Mouse (Mus musculus) adrenal gland, postnatal 14 days (tissue): ENCODE results near the gene CN725425. TPM values are rescaled to one million over a fixed set of nuclear protein-coding genes. Genes with fewer than 3 reads are reported as not detected.
A peak's percentile ranks its signal among the peaks of the same experiment; 100 is the strongest.

Experiments used
- DNase-seq: peaks from one replicate; pipeline ENCODE4 v3.0.0; 2021; ENCODE audit warnings: mixed read lengths
- long read RNA-seq, 2 experiments: library from polyadenylated mRNA; stranded (forward); transcript quantifications; one replicate each; pipeline ENCODE4 v2.0.0; 2021
- total RNA-seq: library from RNA; stranded (reverse); gene quantifications from 2 replicates; pipeline ENCODE4 v1.2.3, GENCODE M21; 2021

Gene CN725425
- total RNA-seq = not detected in 2 replicates
- long read RNA-seq, experiment 1 = 0 reads
- long read RNA-seq, experiment 2 = 0 reads

- DNase-seq = no peak
Observed at GRCm38 (mm10) chr15:91199256-91199905, at the start of gene CN725425. TSS of gene CN725425 (plus strand) at chr15:91199494.

- peak; percentile 49 for DNase-seq
Observed at GRCm38 (mm10) chr15:91152592-91152991, 46.7 kb upstream of the CN725425 start.

- peak; percentile 12 for DNase-seq
Observed at GRCm38 (mm10) chr15:91153311-91153710, 46.0 kb upstream of the CN725425 start.

- no peak for DNase-seq
Observed at GRCm38 (mm10) chr15:91161153-91161552, 38.1 kb upstream of the CN725425 start.

GRCm38 (mm10) chr15:91163454-91163853 is 35.8 kb upstream of the CN725425 start:
- no peak for DNase-seq

- DNase-seq = peak; percentile 39
Observed at GRCm38 (mm10) chr15:91165021-91165420, 34.3 kb upstream of the CN725425 start.

- no peak for DNase-seq
Observed at GRCm38 (mm10) chr15:91167850-91168562, 31.3 kb upstream of the CN725425 start.

GRCm38 (mm10) chr15:91170602-91171328 is 28.5 kb upstream of the CN725425 start:
- no peak for DNase-seq

- no peak for DNase-seq
Observed at GRCm38 (mm10) chr15:91171332-91171731, 28.0 kb upstream of the CN725425 start.

- peak; percentile 26 for DNase-seq
Observed at GRCm38 (mm10) chr15:91172193-91172592, 27.1 kb upstream of the CN725425 start.

GRCm38 (mm10) chr15:91178656-91179314 is 20.5 kb upstream of the CN725425 start:
- no peak for DNase-seq

GRCm38 (mm10) chr15:91179911-91180622 is 19.2 kb upstream of the CN725425 start:
- DNase-seq = peak; percentile 11

- no peak for DNase-seq
Observed at GRCm38 (mm10) chr15:91186358-91186757, 12.9 kb upstream of the CN725425 start.

GRCm38 (mm10) chr15:91190026-91190425 is 9.3 kb upstream of the CN725425 start:
- DNase-seq = no peak

GRCm38 (mm10) chr15:91190519-91191207 is 8.6 kb upstream of the CN725425 start:
- no peak for DNase-seq

GRCm38 (mm10) chr15:91191412-91192222 is 7.7 kb upstream of the CN725425 start, which contains the start of gene Abcd2:
TSS of gene Abcd2 (minus strand) at chr15:91191799.
- peak; percentile 78 for DNase-seq

GRCm38 (mm10) chr15:91192223-91192598 is 7.1 kb upstream of the CN725425 start:
- DNase-seq = no peak

- DNase-seq = no peak
Observed at GRCm38 (mm10) chr15:91200833-91201232, 1.5 kb downstream of the CN725425 start.

- no peak for DNase-seq
Observed at GRCm38 (mm10) chr15:91202486-91202885, 3.2 kb downstream of the CN725425 start.

- DNase-seq = no peak
Observed at GRCm38 (mm10) chr15:91203521-91203920, 4.2 kb downstream of the CN725425 start.
